Mouse (Mus musculus) G1E (cell line): ENCODE measurements around the gene Agfg2.

Source experiments
- CTCF ChIP-seq: IDR thresholded peaks from 2 replicates; pipeline ENCODE4 v1.5.1; 2012; ENCODE audit warnings: low read depth, low read length, inconsistent platforms, mixed read lengths
- GATA1 ChIP-seq: IDR thresholded peaks from 2 replicates; pipeline ENCODE4 v1.6.1; 2012; ENCODE audit warnings: borderline replicate concordance, low read length, inconsistent platforms, mixed read lengths
- GATA2 ChIP-seq: IDR thresholded peaks from 2 replicates; pipeline ENCODE4 v1.6.1; 2012; ENCODE audit warnings: low read depth, low read length, inconsistent platforms, borderline replicate concordance
- POLR2AphosphoS5 ChIP-seq: IDR thresholded peaks from 2 replicates; pipeline ENCODE4 v1.6.1; 2012; ENCODE audit warnings: low read depth, low read length, inconsistent platforms; ENCODE audit not compliant: insufficient replicate concordance
- TAL1 ChIP-seq: conservative IDR thresholded peaks from 2 replicates; pipeline ENCODE4 v1.6.1; 2012; ENCODE audit warnings: low read depth, low read length, inconsistent platforms, mixed read lengths

DNA sequence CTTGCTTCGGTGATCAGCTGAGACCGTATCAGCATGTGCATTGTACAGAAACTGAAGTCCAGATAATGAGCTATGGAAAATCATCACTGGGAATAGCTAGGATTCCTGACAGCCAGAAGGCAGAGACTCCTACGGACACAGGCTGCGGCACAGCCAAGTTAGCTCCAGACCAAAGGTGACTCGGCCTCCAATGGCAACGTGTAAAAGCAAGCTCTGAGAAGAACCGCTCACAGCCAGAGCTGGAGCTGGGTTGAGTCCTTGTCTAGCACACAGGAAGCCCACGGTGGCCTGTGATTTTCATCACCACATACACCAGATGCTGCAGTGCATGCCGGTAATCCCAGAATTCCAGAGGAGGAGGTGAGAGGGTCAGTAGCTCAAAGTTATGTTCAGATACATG lies 6.0 kb upstream of the Agfg2 start:
- no peak for TF ChIP-seq CTCF
- TF ChIP-seq GATA2: no peak
- no peak for TF ChIP-seq GATA1
- TF ChIP-seq POLR2AphosphoS5: no peak
- TF ChIP-seq TAL1: no peak
